Mouse (Mus musculus): ENCODE results near the gene Bcl2l11.

DNA sequence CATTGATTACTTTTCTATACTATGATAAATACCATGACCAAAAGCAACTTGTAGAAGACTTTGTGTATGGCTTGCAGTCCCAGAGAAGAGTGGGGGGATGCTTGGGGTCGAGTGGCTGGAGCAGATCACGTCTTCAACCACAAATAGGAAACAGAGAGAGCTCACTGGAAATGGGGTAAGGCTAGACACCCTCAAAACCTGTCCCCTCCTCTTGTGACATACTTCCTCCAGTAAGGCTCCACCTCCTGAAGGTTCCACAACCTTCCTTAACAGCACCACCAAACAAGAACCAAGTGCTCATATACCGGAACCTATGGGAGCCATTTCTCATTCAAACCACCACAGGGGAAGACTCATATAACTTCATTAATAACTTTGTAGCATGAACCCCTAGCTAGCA lies 44.8 kb downstream of the Bcl2l11 start:
- TF ChIP-seq POLR2A (IDR thresholded peaks at IDR 0.05; ENCODE audit: borderline replicate concordance, control insufficient read depth, low read depth, low read length) (no peak), CTCF (IDR thresholded peaks at IDR 0.05; ENCODE audit: control insufficient read depth, insufficient read depth, low read length) (no peak)

Measured in bone marrow, adult 2 months (tissue).